Mouse (Mus musculus): ENCODE data around the gene Tcte2.
"Not testable (repeated sequence)": the region's sequence is repeated elsewhere in the genome, so short reads cannot be mapped to it uniquely, and the experiment has no call there.

DNA sequence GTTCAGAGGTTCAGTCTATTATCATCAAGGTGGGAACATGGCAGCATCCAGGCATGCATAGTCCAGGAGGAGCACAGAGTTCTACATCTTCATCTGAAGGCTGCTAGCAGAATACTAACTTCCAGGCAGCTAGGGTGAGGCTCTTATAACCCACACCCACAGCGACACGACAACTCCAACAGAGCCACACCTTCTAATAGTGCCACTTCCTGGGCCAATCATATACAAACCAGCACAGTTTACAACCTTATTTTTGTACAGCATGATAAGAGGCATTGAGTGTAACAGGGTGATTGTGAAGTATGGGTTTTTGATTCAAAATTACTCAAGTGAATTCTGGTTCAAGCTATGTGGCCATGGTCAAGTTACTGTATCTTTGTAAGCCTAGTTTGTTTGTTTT lies 28.4 kb upstream of the Tcte2 start:
- TF ChIP-seq POLR2A (IDR thresholded peaks at IDR 0.05; ENCODE audit: insufficient read length, low read depth); TCF3 (IDR thresholded peaks at IDR 0.05; ENCODE audit: insufficient read length, low read depth); TCF12 (IDR thresholded peaks at IDR 0.05; ENCODE audit: insufficient read depth, poor library complexity, severe bottlenecking); MYOD1 (IDR thresholded peaks at IDR 0.05; ENCODE audit: control insufficient read depth in 1 of 3, insufficient read length in 2 of 3, low read depth in 2 of 3); E2F4 (IDR thresholded peaks at IDR 0.05; ENCODE audit: insufficient read depth); MAX (IDR thresholded peaks at IDR 0.05; ENCODE audit: low read depth); USF1 (IDR thresholded peaks at IDR 0.05; ENCODE audit: low read depth); CEBPB (IDR thresholded peaks at IDR 0.05; ENCODE audit: insufficient read depth, poor library complexity, severe bottlenecking); POLR2AphosphoS2 (IDR thresholded peaks at IDR 0.05; ENCODE audit: insufficient read length, low read depth): not testable (repeated sequence)
